ENCODE assay signal across 17 mouse cellular contexts in the genomic region with DNA sequence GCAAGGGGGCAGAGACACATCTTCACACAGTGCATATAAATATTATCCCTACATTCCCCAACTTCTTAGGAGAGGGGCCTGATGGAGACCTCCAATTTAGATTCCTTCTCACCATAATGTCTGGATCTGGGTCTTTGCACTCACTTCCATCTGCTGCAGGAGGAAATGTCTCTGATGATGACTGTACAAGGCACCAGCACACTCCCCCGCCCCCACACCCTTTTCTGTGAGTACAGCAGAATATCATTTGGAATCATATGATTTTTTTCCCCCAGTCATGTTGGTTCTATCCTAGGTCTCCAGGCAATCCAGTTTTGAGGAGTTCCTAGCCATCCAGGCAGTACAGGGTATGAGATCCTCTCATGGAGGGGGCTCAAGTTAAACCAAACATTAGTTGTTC. TPM values are rescaled to one million over a fixed set of nuclear protein-coding genes. Genes with fewer than 3 reads are reported as not detected.
A peak's percentile ranks its signal among the peaks of the same experiment; 100 is the strongest.
DNase-seq lines count a peak whose midpoint lies in the region.
"Had no signal": no experiment of that assay in that cellular context is flagged by ENCODE, and none has a peak within 500 bp of the region (broad histone marks: within the 10 kb centered on the region; RNA-seq: fewer than 3 reads in every experiment).

No protein-coding gene starts in this region.

- intact Hi-C loops in gastrocnemius, postnatal 36 days (cut with DNase I) = no loop called here

- DNase-seq in layer of hippocampus, adult 9-11 months = peak; percentile 22
- no peak for DNase-seq in layer of hippocampus, adult 9-10 months (ENCODE audit: low spot score)
- peak; percentile 6 for DNase-seq in right cerebral cortex, adult 18-20 months
- DNase-seq in right cerebral cortex, postnatal 25 days = no peak
- peak; percentile 49 for DNase-seq in brain, adult 2 months (ENCODE audit: low read depth, low spot score)
- no peak for DNase-seq in gastrocnemius, postnatal 36 days
- DNase-seq: adrenal gland, adult 2 months; adrenal gland, postnatal 10 days; adrenal gland, postnatal 25 days; cerebellum, adult 11-12 months; cerebellum, adult 2 months; cerebellum, adult 9-10 months; cerebellum, postnatal 10 days; cerebellum, postnatal 25 days had no signal

RNA-seq across cellular contexts. Expression of a gene that starts 2.9 kb away (rescaled TPM):
- not detected for total RNA-seq in gastrocnemius, postnatal 36 days (2021)
- total RNA-seq: adrenal gland, adult 2 months; adrenal gland, postnatal 10 days; adrenal gland, postnatal 25 days; adrenal gland, postnatal 4 days; ES-E14; MEL had no signal

RNA-seq across cellular contexts. Expression of a gene that starts 11.5 kb away (rescaled TPM):
- not detected for total RNA-seq in gastrocnemius, postnatal 36 days (2021)
- total RNA-seq: adrenal gland, adult 2 months; adrenal gland, postnatal 10 days; adrenal gland, postnatal 25 days; adrenal gland, postnatal 4 days; ES-E14; MEL had no signal

RNA-seq across cellular contexts. Expression of a gene that starts 13.1 kb away (rescaled TPM):
- not detected for total RNA-seq in gastrocnemius, postnatal 36 days (2021)
- total RNA-seq: adrenal gland, adult 2 months; adrenal gland, postnatal 10 days; adrenal gland, postnatal 25 days; adrenal gland, postnatal 4 days; ES-E14; MEL had no signal

RNA-seq across cellular contexts. Expression of a gene that starts 21.8 kb away (rescaled TPM):
- total RNA-seq in gastrocnemius, postnatal 36 days (2021) = not detected
- total RNA-seq: adrenal gland, adult 2 months; adrenal gland, postnatal 10 days; adrenal gland, postnatal 25 days; adrenal gland, postnatal 4 days; ES-E14; MEL had no signal

RNA-seq across cellular contexts. Expression of a gene that starts 22.5 kb away (rescaled TPM):
- not detected for total RNA-seq in gastrocnemius, postnatal 36 days (2021)
- total RNA-seq: adrenal gland, adult 2 months; adrenal gland, postnatal 10 days; adrenal gland, postnatal 25 days; adrenal gland, postnatal 4 days; ES-E14; MEL had no signal

Comparison
In these comparisons a context has a peak if more than half of its experiments do, and no peak if none do; other contexts are left out.
1. DNase-seq: peak in layer of hippocampus, adult 9-11 months (single experiment), right cerebral cortex, adult 18-20 months (single experiment) and brain, adult 2 months (single experiment); none in layer of hippocampus, adult 9-10 months (single experiment), right cerebral cortex, postnatal 25 days (single experiment) and gastrocnemius, postnatal 36 days (0 of 2).